Mouse (Mus musculus): Measurements from ENCODE around the gene Cyb5r3. TPM values are rescaled to one million over a fixed set of nuclear protein-coding genes. Genes with fewer than 3 reads are reported as not detected.

The Cyb5r3 gene
- polyA plus RNA-seq, 1 experiment from 2014 or later = 466 TPM

DNA sequence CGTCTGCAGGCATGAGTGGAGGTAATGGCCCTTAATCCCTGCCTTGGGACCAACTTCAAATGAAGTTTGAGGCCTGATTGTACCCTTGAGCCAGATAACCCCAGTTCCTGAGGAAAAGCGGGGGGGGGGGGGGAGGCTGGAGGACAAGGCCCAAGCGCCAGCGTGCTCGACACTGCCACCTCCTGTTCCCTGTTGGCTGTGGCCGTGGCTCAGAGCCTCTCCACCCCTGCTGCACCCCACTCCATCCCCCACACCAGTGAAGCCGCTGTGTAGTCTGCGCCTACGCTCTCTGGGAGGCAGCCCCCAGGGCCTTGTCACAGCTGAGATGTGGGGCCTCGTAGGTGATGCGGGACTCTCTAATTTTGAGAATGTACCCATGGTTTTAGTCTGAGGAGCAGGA lies 59.5 kb downstream of the Cyb5r3 start:
- in situ Hi-C loops (cut with MboI; ENCODE audit: low pct_unique_long_range_greater_than_20kb) = loop anchor here (10.0 kb wide), 1 partner anchor 308 kb away; no protein-coding TSS in a partner anchor

DNA sequence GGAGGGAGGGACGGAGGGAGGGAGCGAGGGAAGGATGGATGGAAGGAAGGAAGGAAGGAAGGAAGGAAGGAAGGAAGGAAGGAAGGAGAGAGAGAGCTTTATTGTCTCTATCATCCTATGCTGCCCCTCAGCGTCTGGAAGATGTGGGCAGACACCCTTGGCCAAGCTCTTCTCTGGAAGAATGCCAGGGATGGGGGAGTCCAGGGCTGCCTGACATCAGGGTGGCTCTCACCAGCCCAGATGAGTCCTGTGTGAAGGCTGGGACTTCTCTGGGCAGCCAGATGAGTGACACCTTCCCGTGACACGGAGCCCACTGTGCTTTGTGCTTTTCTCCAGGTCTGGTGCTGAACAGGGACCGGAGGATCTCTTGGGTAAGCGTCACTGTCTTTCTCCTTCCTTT lies 60.5 kb downstream of the Cyb5r3 start:
- no peaks in the 10 kb centered on the region for H3K27me3 ChIP-seq
- no peak for TF ChIP-seq CTCF (IDR thresholded peaks at IDR 0.05)
- DNase-seq (ENCODE audit: low read depth, low spot score) (no peak), ATAC-seq (no peak)
- in situ Hi-C loops (cut with MboI; ENCODE audit: low pct_unique_long_range_greater_than_20kb) = loop anchor here (10.0 kb wide), 1 partner anchor 307 kb away; no protein-coding TSS in a partner anchor
- CTCF ChIA-PET = interaction anchor here (0.9 to 1.7 kb wide), 3 partner anchors 75 to 307 kb away, joined by 3 to 6 read pairs (median 3); no protein-coding TSS in a partner anchor
- POLR2A ChIA-PET = no interaction called here

More for the DNA sequence above, 59.5 kb downstream of the Cyb5r3 start:
- POLR2A ChIA-PET = interaction anchor here (0.7 kb wide), 1 partner anchor 225 kb away, joined by 4 read pairs; no protein-coding TSS in a partner anchor
- no peaks in the 10 kb centered on the region for H3K27me3 ChIP-seq
- DNase-seq (ENCODE audit: low read depth, low spot score) = no peak
- no peak for TF ChIP-seq CTCF (IDR thresholded peaks at IDR 0.05)
- ATAC-seq = peak; percentile 55
- CTCF ChIA-PET = interaction anchor here (0.7 to 1.7 kb wide), 6 partner anchors 9 to 308 kb away, joined by 3 to 6 read pairs (median 3); no protein-coding TSS in a partner anchor

DNA sequence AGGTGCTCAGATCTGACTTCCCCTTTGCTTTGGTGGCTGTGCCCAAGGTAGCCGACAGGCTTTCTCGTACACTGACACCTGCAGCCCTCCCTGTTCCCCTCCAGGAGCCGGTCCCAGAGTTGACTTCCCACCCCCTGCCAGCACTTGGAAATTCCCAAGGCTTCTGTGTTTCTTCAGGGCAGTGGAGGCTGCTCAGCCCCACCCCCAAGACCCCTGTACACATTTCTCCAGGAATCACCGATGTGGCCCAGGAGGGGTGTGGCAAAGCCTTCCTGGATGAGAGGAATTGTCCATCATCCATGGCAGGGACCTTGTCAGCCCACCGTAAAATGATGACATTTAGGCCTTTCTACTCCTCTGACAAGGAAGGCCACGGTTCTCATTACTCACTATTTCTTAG lies 61.1 kb downstream of the Cyb5r3 start:
- TF ChIP-seq CTCF (IDR thresholded peaks at IDR 0.05) = no peak
- DNase-seq (ENCODE audit: low read depth, low spot score) (no peak), ATAC-seq (no peak)
- H3K27me3 ChIP-seq = no peaks in the 10 kb centered on the region
- POLR2A ChIA-PET = no interaction called here
- in situ Hi-C loops (cut with MboI; ENCODE audit: low pct_unique_long_range_greater_than_20kb) = loop anchor here (10.0 kb wide), 1 partner anchor 306 kb away; no protein-coding TSS in a partner anchor
- CTCF ChIA-PET = no interaction called here

DNA sequence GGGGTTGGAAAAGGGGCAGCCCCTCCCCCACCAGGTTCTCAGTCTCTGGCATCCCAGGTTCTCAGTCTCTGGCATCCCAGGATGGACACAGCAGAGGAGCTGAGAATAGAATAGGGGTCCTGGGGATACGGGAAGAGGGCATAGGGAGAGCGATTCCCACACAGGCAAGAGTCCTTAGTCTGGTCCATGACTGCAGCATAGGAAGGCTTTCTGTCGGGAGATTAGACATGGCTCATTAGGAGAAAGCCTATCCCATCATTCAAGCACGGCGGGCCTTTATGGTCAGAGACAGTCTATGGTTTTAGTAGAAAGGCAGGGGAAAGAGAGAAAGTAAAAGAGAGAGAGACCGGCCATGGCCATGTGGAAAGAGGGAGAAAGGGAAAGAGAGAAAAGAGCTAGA lies 64.6 kb downstream of the Cyb5r3 start:
- no peak for TF ChIP-seq CTCF (IDR thresholded peaks at IDR 0.05)
- DNase-seq (ENCODE audit: low read depth, low spot score) = no peak
- in situ Hi-C loops (cut with MboI; ENCODE audit: low pct_unique_long_range_greater_than_20kb) = no loop called here
- ATAC-seq = no peak
- ChIA-PET POLR2A (no interaction called here), CTCF (no interaction called here)
- no peaks in the 10 kb centered on the region for H3K27me3 ChIP-seq

DNA sequence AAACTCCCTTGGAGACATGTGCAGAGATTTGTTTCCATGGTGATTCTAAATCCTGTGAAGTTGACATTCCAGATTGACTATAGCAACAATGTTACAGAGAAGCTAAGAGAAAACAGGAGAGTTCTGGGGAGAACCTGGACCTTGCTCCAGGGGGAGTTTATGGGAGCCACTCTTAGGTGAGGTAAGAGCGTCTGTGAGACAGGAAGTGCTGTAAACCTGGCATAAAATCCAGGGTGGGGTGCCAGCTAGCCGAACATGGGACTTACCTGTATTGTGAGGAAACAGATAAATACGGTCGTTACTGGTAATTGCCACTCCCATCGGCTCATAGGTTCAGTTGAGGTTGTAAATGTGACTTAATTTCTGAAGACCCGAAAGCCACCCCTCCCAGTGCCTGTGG lies 66.0 kb downstream of the Cyb5r3 start:
- POLR2A ChIA-PET = no interaction called here
- in situ Hi-C loops (cut with MboI; ENCODE audit: low pct_unique_long_range_greater_than_20kb) = no loop called here
- no peak for TF ChIP-seq CTCF (IDR thresholded peaks at IDR 0.05)
- no peak for DNase-seq (ENCODE audit: low read depth, low spot score)
- no peak for ATAC-seq
- no peaks in the 10 kb centered on the region for H3K27me3 ChIP-seq
- CTCF ChIA-PET = no interaction called here

Other genes starting within 250 kb of the Cyb5r3 start
- gene Tcf20, start 184.7 kb downstream of the Cyb5r3 start, polyA plus RNA-seq (2021) = 25.1 TPM
- gene Nfam1, start 139.3 kb downstream of the Cyb5r3 start, polyA plus RNA-seq (2021) = not detected
- 75.3 TPM for gene Serhl, start 83.1 kb downstream of the Cyb5r3 start, polyA plus RNA-seq (2021)
- gene Rrp7a, start 49.8 kb downstream of the Cyb5r3 start, polyA plus RNA-seq (2021) = 90.6 TPM
- 97.2 TPM for gene Poldip3, start 23.2 kb downstream of the Cyb5r3 start, polyA plus RNA-seq (2021)
- 0.46 TPM for gene A4galt, start 79.2 kb upstream of the Cyb5r3 start, polyA plus RNA-seq (2021)
- 43.5 TPM for gene Arfgap3, start 177.7 kb upstream of the Cyb5r3 start, polyA plus RNA-seq (2021)